Mouse (Mus musculus): Measurements from ENCODE around the gene Lin28a.
"Not testable (repeated sequence)": the region's sequence is repeated elsewhere in the genome, so short reads cannot be mapped to it uniquely, and the experiment has no call there.

Gene Lin28a

DNA sequence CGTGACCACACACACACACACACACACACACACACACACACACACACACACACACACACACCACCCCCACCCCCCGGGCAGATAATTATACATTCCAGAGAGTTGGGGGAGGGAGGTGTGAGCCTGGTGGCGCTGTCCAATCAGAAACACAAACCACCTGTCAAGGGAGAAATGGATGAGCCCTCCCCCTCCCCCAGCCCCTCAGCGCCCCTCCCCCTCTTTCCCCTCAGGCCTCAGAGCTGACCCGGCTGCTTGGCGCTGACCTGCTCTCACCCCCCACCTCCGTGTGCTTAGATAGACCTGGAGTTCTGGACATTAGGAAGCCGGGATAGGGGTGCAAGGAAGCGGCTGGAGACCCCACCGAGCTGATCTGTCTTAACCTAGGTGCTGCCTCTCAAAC, 569 bp upstream of the Lin28a start:
- no peak for DNase-seq (ENCODE audit: low read depth, low spot score)

DNA sequence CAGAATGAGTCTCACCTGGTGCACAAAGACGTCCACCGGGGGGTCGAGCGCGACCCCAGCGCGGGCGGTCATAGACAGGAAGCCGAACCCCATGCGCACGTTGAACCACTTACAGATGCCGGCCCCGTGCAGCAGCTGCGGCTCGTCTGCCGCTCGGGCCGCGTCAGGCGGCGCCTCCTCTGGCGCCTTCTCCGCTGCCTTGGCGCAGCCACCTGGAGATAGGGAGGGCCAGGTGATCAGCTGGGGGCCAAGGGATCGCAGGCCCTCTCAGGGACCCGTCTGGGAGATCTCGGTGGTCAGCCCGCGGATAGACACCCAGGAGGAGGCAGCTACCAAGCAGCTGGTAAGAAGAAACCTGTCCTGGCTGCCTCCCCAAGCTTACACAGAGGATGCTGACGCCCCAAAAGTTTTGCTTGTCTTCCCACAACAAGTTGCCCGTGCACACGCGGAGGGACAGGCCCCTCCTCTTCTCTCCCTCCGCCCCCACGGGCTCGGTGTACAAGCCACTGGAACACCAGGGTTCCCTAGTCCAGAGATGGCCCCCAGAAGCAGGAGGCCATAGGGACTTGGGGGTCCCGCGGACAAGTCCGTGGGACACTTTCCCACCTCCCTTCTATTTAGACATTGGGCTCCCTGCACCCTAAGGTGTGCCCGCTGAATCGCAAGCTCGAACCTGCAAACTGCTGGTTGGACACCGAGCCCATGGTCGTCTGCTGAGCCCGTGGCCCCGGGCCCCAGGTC, 433 bp downstream of the Lin28a start:
- no peak for DNase-seq (ENCODE audit: low read depth, low spot score)

DNA sequence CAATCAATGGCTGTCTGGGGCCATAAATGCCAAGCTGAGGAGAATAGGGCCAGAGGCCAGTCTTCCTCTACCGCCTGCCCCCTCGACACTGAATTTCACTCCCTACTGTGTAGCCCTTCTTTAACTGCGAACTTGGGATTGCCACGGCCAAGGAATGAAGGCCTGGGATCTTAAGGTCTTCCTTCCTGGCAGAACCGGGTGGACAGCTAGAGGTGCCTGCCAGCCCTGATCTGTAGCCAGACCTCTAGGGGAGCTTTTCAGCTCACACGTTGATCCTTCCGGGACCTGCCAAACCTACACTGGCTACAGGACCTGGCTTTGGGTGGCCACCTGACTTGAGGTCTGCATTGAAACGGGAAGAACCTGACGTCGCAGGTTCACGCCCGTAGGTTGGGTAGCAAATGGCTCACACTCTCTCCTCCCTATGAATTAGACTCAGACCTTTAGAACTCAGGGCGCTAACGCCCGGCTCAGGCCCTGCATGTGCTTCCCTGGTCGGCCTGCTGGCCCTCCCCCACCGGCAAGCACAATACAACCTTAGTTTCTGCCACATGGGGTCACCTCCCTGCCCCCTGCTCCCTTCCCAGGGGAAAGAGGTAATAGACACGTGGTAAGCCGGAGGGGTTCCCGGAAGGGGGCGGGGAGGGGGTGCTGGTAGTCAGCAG, 1.3 kb downstream of the Lin28a start:
- no peak for DNase-seq (ENCODE audit: low read depth, low spot score)

DNA sequence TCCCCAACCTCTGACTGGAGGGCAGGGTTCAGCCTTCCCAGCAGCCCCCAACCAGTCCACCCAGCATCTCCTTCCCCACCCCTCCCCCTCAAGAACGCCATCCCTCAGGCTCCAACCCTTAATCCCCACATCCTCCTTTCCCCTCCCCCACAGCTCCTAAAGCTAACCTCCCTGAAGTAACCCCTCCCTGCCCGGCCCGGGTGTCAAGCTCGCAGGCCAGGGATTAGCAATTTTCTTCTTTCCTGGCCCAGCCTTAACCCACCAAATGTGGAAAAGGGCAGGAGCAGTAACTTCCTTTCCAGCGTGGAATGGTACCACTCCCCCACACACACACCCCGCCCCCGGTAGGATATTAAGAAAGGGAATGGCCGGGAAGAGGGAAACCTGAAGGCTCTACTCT, 1.9 kb downstream of the Lin28a start:
- DNase-seq (ENCODE audit: low read depth, low spot score): peak; percentile 61

DNA sequence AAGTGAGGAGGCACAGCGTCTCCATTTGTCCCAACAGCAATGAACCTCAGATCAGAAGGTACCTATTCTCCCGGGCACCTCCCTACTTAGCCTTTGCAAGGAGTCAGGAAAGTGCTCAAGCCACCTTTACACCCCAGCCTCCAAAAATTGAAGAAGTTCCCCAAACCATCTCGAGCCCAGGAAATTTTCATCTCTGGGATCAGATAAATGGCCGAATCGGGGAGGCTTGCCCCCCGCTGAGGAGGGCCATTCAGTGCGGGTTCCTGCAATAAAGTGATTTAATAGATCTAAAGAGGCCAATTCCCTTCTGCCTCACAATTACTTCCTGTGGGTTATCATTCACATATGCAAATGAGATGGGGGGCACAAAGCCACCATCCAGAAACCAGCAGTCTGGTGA, 2.4 kb downstream of the Lin28a start:
- DNase-seq (ENCODE audit: low read depth, low spot score): no peak

DNA sequence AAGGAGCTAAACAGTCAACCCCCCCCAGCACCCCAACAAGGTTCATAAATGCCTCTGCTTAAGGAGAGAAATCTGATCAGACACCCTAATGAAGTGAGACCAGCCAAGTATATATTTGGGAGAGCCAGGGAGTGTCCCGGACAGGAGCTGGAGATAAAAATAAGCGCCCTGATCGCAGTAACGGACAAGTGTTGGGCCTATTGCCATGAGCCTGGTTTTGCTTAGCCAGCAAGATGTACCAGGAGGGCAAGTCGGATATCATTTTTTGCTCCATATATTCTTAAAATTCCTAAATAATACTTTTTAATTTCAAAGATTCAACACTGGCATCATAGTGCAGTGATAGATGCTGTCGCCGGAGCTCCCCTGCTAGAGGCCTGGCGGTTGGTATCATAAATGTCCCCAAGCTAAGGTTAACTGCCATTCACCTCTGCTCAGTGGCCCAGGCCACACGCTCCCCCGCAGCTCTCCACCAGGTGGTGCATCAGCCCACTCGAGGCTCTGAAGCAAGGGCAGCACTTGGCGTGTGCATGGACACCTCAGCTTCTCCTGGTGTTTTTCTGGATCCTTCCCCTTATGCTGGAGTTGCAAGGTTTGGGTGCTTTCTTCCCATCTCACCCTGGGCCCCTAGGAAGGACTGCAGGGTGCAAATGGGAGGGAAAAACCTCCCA, 5.6 kb downstream of the Lin28a start:
- DNase-seq (ENCODE audit: low read depth, low spot score): no peak

DNA sequence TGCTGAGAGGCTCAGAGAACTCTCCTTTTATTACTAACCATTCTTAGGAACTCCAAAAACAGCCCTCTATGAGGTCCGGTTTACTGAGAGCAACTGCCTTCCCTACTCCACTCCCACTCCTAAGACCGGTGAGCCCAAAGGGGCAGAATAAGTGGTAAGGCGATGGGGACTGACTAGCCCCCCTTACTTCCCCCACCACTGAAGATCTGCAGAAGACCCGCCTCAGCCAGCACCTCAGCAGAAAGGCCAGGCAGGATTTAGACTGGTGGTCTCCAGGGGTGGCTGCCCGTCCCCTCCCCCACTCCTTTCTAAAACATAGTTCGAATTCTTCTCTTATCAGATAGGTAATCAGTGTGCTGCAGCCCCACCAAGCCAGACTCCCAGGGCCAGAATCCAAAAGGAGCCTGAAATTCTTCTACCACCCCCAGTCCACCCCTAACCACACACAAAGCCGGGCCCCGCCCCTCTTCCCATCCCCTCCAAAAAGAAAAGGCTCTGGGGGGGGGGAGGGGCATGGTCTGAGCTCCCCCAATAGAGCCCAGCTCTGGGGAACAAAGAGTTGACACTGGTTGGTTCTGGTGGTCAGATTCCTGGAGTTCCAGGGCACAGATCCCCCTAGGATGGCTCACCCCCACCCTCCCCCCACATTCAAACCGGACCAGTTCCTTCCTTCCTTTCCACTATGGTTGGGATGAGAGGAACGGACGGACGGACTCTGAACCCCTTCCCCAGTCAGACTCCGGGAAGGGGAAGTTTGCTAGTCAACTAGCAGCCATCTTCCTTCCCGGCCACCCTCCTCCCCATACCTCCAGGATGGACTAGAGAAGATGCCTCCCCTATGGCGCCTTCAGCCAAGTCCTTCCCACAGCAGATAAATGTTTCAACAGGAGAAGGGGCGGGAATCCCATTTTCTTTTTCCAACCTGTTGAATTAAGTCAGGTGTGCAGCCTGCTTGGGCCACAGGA, 6.9 kb downstream of the Lin28a start:
- DNase-seq (ENCODE audit: low read depth, low spot score): no peak

DNA sequence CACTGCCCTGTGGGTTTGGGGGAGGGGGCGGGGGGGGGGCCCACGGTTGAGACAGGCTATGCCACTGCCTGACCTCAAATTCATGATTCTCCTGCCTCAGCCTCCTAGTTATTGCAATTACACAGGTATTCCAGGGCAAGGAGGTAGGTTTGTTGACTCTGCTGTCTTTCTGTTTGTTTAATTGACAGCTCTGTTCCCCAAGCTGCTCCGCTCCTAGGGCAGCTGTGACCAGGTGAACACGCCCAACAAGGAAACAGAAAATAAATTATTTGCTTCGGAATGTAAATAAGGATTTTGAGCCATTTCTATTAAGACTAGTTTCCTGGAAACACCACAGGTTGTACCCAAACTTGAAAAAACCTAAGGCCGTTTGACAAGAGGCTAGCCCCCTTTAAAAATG, 8.9 kb downstream of the Lin28a start:
- DNase-seq (ENCODE audit: low read depth, low spot score): no peak

DNA sequence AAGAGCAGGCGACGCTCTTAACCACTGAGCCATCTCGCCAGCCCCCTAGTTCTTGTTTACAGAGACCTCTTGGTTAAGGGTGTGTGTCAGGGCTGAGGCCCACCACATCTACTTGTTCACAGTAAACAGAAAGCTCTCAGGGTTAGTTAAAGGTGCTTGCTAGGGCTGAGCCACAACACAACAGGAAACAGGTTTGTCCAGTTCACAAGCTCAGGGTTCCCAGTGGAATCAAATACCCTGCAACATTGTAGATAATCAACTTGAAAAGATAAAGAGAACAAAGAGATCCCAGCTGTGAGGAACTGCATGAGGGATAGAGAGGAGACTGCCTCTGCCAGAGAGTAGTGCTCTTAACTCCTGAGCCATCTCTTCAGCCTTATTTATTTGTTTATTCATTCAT, 11.8 kb downstream of the Lin28a start:
- no peak for DNase-seq (ENCODE audit: low read depth, low spot score)

DNA sequence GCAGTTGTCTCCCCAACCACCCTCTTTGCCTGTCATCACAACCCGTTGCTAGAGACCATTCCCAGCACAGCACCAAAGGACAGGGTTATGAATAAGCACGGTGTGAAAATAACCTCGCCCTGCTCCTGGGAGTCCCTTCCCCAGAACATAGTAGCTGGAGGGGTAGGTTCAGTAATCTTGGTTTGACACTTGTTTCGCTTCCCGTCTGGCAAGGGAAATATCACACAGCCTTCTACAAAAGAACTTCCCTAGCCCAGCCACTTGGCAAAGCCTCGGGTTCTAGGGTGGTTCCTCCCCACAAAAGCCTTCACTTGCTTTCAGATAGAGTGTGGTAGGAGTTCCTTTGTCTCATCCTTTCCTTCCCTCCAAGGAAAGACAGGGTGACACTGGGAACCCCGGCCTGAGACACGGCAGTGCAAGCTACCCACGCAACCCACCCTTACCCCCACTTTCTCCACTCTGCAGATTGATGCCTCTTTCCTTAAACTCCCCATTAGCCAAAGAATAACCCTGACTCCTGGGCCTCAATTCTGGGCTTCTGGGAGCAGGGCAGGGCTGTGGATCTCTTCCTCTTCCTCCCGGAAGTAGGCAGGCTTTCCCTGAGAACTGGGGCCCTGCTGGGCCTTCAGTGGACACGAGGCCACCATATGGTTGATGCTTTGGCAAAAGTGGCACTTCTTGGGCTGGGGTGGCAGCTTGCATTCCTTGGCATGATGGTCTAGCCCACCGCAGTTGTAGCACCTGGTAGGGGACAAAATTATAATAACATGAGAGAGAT, 12.9 kb downstream of the Lin28a start:
- no peak for DNase-seq (ENCODE audit: low read depth, low spot score)

DNA sequence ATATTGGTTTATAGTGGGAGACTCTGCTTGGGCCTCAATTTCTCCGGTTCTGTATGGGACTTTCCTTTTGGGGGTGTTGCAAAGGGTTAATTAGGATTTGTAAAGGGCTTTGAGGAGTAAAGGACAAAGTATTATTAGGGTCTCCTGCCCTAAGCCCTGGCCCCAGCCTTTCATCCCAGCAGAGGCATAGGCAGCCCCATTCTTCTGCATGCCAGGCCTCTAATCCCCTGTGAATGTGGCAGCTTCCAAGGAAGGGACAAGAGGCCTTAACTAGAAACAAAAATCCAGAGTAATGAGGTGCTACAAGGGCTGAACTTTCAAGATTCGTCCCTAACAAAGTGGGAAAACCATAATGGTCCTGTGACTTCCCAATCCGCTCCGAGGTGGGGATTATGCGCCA, 15.7 kb downstream of the Lin28a start:
- DNase-seq (ENCODE audit: low read depth, low spot score): no peak

DNA sequence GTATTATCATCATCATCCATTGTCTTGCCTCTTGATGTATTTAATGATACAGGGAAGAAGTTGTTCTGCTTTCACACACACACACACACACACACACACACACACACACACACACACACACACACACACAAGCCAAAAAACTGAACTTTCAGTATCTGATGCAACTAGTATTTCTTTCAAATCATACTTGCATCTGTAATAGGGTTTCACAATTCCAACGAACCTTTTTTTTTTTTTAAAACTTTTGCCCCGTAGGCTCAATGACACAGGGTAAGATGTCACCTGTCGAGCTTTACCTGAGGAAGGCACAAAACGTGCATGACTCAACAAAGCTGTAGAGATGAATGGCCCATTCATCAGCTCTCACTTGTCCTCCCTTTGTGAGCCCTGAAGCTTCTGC, 16.4 kb downstream of the Lin28a start:
- no peak for DNase-seq (ENCODE audit: low read depth, low spot score)

DNA sequence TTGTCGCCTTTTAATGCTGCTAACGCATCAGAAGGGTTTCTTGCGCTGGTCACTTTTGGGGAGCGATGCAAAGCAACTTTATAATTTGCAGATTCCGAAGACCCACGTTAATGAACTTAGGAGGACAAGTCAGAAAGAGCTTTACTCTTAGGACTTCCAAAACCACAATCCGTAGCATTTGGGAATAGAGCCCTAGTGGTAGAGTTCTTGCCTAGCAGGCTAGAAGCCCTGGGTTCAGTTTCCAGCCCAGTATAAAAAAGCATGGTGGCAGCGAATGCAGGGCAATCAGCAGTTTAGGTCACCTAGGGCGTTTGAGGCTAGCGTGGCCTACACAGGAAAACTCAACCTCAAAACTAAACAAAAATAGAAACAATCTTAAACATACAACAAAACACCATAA, 16.9 kb downstream of the Lin28a start:
- DNase-seq (ENCODE audit: low read depth, low spot score): no peak

DNA sequence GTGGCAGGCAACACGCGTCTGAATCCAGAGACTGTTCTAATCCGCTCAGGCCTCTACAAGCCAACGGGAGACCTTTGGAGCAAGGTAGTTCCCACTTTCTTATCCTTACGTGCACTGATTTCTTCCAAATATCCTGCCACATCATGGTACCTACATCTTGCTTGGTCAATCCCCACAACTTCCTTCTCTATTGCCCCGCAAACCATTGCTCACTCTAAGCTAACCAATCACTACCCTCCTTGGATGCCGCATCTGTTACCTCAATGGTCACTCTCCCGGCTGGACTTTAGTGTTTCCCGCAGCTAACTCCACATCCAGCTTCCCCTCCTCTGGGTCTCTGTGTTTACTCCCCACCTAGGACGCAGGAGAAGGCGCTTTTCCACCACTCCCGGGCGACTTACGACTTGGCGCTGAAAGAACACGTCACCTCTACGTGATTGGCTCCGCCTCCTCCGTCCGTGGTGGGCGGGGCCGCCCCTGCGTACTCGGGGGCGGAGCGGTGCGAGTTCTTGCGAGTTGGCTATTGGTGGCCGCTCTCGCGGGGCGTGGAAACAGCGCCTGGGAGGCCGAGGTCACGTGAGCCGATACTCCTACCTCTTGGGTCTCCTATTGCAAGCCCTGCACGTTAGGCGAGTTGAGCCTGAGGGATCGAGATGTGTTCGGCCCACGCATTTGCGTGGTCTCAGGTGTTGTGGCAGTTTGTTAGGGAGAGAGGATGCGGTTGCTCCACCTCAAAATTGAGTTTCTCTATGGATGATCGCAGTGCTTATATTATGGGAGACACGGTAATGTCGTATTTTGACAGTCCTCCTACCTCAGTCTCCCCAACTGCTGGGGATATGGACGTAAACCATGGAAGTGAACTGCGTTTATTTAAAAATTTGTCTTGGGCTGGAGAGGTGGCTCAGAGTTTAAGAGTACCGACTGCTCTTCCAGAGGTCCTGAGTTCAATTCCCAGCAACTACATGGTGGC, 17.9 kb downstream of the Lin28a start, which contains the start of gene Dhdds:
Gene Dhdds, minus strand, starts transcription at position 453 of the 973 bp plus-strand sequence.
- peak; percentile 94 for DNase-seq (ENCODE audit: low read depth, low spot score)

DNA sequence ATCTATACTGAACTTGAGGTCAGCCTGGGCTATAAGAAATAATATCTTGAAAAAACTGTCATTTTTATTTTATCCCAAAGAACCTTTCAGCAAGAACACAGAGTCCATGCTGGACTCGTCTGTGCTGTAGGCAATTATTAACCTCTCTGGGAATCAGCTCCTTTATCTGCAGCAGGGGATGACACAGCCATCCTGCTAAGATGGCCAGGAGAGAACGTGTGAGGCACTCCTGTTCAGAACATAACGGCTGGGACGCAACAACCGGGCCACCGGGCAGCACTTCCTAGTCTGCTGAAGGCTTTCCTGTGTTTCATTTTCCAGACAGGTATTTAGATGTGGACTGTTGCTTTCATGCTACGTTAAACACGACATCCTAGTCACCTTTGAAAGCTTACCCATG, 23.9 kb downstream of the Lin28a start:
- no peak for DNase-seq (ENCODE audit: low read depth, low spot score)

DNA sequence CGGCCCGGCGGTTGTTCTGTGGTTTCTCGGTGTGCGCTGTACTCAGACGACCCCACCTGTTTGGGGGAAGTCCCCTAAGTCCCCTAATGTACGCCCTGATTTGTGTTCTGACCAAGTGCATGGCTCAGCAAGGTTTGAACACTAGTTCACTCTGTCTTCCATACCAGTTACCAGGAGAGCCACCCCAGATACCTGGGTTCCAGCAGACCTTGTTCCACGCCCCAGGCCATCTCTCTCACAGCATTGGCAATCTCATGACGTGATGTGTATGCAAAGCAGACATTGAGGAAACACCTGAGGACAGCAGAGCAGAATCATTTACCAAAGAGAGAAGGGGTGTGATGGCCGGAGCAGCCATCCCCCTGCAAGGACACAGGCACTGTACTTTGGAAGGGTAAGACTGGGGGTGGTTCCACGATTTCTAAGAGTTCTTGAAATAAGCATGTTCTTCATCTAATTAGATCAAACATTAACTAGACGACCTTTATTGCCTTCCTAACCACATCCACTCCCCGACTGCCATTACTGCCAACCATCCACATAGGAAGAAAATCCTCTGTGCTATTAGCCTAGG, 27.5 kb downstream of the Lin28a start:
- DNase-seq (ENCODE audit: low read depth, low spot score): no peak

DNA sequence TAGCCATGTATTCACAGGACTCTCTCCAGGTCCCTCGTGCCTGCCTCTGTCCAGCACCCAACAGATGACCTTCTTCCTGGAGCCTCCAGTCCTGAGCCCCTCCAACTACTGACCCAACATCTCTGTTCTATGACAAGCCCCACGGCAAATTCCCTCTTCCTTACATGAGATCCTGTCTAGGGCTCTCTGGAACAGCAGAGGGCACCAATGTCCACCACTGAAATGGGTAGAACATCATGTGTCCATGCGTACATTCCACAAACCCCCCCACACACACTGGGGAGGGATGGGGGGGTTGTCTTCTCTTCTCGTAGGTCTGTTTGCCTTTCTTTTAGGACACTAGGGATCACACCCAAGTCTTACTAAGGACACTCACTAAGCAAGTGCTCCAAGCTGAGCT, 28.6 kb downstream of the Lin28a start:
- no peak for DNase-seq (ENCODE audit: low read depth, low spot score)

DNA sequence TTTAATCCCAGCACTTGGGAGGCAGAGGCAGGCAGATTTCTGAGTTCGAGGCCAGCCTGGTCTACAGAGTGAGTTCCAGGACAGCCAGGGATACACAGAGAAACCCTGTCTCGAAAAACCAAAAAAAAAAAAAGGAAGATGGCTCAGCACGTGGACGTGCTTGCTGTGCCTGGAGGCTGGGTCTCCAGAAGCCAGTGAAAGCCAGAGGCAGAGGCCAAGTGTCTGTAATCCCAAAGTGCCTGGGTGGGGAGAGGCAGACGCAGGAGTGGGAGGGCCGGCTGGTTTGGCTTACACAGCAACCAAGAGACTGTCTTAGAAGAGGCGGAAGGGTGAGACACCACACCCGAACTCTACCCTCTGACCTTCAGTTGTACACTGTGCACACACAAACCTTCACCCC, 30.4 kb downstream of the Lin28a start:
- DNase-seq (ENCODE audit: low read depth, low spot score): not testable (repeated sequence)

DNA sequence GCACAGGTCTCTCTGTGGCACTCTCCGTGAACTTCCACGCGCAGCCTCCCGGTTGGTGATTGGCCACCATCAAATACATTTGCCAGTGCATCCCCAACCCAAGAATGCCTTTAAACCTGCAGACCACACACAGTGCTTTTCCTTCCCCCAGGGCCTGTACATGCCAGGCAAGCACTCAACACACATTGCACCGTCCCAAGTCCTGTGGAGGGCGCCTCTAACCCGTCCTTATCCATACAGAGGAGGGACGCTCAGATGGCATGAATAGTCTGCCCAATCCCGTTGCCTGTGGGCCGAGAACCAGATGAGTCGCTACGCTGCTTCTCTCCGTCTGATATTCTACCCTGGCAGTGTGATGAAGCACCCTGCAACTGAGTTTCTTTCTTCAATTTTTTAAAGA, 35.7 kb downstream of the Lin28a start:
- DNase-seq (ENCODE audit: low read depth, low spot score): no peak

All from retina, adult 2 months (tissue).